Mouse (Mus musculus) kidney, adult 2 months (tissue): ENCODE data around the gene Gm33543. TPM values are rescaled to one million over a fixed set of nuclear protein-coding genes. Genes with fewer than 3 reads are reported as not detected.

Source experiments
- DNase-seq: peaks from one replicate; pipeline ENCODE4 v3.0.0; 2021
- H3K27ac ChIP-seq: fragments of 200-500 bp; 2 replicates; pipeline ENCODE4 v1.5.1; 2012; ENCODE audit warnings: low read depth, low read length, control low read depth, inconsistent platforms; ENCODE audit not compliant: insufficient read depth
- H3K27me3 ChIP-seq: fragments of 200-500 bp; replicated peaks from 2 replicates; pipeline ENCODE4 v1.6.1; 2012; ENCODE audit warnings: mild to moderate bottlenecking, moderate library complexity, low read length, inconsistent platforms; ENCODE audit not compliant: control insufficient read depth, insufficient read depth
- H3K36me3 ChIP-seq: fragments of 200-500 bp; 2 replicates; pipeline ENCODE4 v1.6.1; 2012; ENCODE audit warnings: mild to moderate bottlenecking, moderate library complexity, low read length, inconsistent platforms; ENCODE audit not compliant: control insufficient read depth, insufficient read depth
- H3K4me1 ChIP-seq: fragments of 200-500 bp; 2 replicates; pipeline ENCODE4 v1.6.1; 2011; ENCODE audit warnings: low read length; ENCODE audit not compliant: control insufficient read depth, insufficient read depth
- H3K4me3 ChIP-seq: fragments of 200-500 bp; 2 replicates; pipeline ENCODE4 v1.5.1; 2011; ENCODE audit warnings: mild to moderate bottlenecking, low read depth, low read length, control low read depth; ENCODE audit not compliant: insufficient read depth
- CTCF ChIP-seq: fragments of 200-500 bp; conservative IDR thresholded peaks from 2 replicates; pipeline ENCODE4 v1.5.1; 2011; ENCODE audit warnings: low read depth, mild to moderate bottlenecking, control low read depth, low read length, moderate library complexity, mixed read lengths; ENCODE audit not compliant: insufficient read depth, insufficient read length
- POLR2A ChIP-seq: fragments of 200-500 bp; IDR thresholded peaks from one replicate; pipeline ENCODE4 v1.6.1; 2011; ENCODE audit warnings: low read depth, low read length, control low read depth
- WGBS: fragments of 180-500 bp; shearing (Covaris S2); methylation state at CpG from one replicate; pipeline ENCODE4 v1.1.7; 2018; 5-methylcytosine and 5-hydroxymethylcytosine counted together
- polyA plus RNA-seq: library from polyadenylated mRNA; depleted of rRNA; stranded (reverse); fragments of >200 nt; gene quantifications from 2 replicates; pipeline ENCODE4 v1.2.3, GENCODE M21; 2012

Gm33543 gene
- polyA plus RNA-seq, 1 experiment: 1.9 TPM

GRCm38 (mm10) chr10:95814351-95814750, 28.4 kb downstream of the Gm33543 start:
- Histone ChIP-seq H3K27ac (no peak overlapping the region), H3K27me3 (no peaks in the 10 kb centered on the region), H3K36me3 (no peaks in the 10 kb centered on the region), H3K4me3 (no peak overlapping the region), H3K4me1 (no peaks in the 10 kb centered on the region)
- 80% methylated on average over 6 of the region's 6 CpGs for WGBS
- no peak for DNase-seq
- TF ChIP-seq POLR2A (no peak), CTCF (no peak)

- H3K27ac ChIP-seq: no peak overlapping the region
- 82% methylated on average over 4 of the region's 4 CpGs for WGBS
- H3K4me3 ChIP-seq: no peak overlapping the region
- H3K27me3 ChIP-seq: no peaks in the 10 kb centered on the region
- no peaks in the 10 kb centered on the region for H3K36me3 ChIP-seq
- DNase-seq: no peak
- no peaks in the 10 kb centered on the region for H3K4me1 ChIP-seq
- no peak for TF ChIP-seq CTCF
- no peak for TF ChIP-seq POLR2A
These were observed 30.9 kb downstream of the Gm33543 start for GRCm38 (mm10) chr10:95811869-95812268.

- Histone ChIP-seq H3K27me3 (no peaks in the 10 kb centered on the region; the same call in 1 of the 2 replicates), H3K4me1 (peaks cover 3% of the 10 kb centered on the region; the same call in 1 of the 2 replicates), H3K4me3 (no peak overlapping the region), H3K27ac (peak overlapping the region; percentile 43), H3K36me3 (no peaks in the 10 kb centered on the region)
- WGBS: 39% methylated on average over 2 of the region's 2 CpGs
- DNase-seq: no peak
- TF ChIP-seq CTCF (no peak), POLR2A (no peak)
These were observed 41.3 kb downstream of the Gm33543 start for GRCm38 (mm10) chr10:95801443-95801811.

- DNase-seq: no peak
- Histone ChIP-seq H3K4me1 (peaks cover 3% of the 10 kb centered on the region; the same call in 1 of the 2 replicates), H3K36me3 (no peaks in the 10 kb centered on the region), H3K27me3 (no peaks in the 10 kb centered on the region; the same call in 1 of the 2 replicates), H3K27ac (peak overlapping the region; percentile 43), H3K4me3 (no peak overlapping the region)
- 56% methylated on average over 7 of the region's 7 CpGs for WGBS
- TF ChIP-seq POLR2A (no peak), CTCF (no peak)
These were observed 41.9 kb downstream of the Gm33543 start for GRCm38 (mm10) chr10:95800693-95801442.

GRCm38 (mm10) chr10:95797645-95798395, 44.9 kb downstream of the Gm33543 start:
- Histone ChIP-seq H3K27ac (no peak overlapping the region), H3K4me3 (no peak overlapping the region), H3K27me3 (no peaks in the 10 kb centered on the region; the same call in 1 of the 2 replicates), H3K36me3 (no peaks in the 10 kb centered on the region), H3K4me1 (peaks cover 3% of the 10 kb centered on the region; the same call in 1 of the 2 replicates)
- no peak for TF ChIP-seq CTCF
- no peak for TF ChIP-seq POLR2A
- WGBS: 81% methylated on average over 12 of the region's 12 CpGs
- no peak for DNase-seq

GRCm38 (mm10) chr10:95795500-95795899, 47.2 kb downstream of the Gm33543 start:
- no peak for DNase-seq
- Histone ChIP-seq H3K27me3 (no peaks in the 10 kb centered on the region; the same call in 1 of the 2 replicates), H3K27ac (no peak overlapping the region), H3K4me1 (peaks cover 3% of the 10 kb centered on the region; the same call in 1 of the 2 replicates), H3K36me3 (no peaks in the 10 kb centered on the region), H3K4me3 (no peak overlapping the region)
- 80% methylated on average over 4 of the region's 4 CpGs for WGBS
- TF ChIP-seq CTCF (no peak), POLR2A (no peak)

GRCm38 (mm10) chr10:95794706-95795105, 48.0 kb downstream of the Gm33543 start:
- Histone ChIP-seq H3K36me3 (no peaks in the 10 kb centered on the region), H3K27me3 (no peaks in the 10 kb centered on the region; the same call in 1 of the 2 replicates), H3K4me1 (peaks cover 3% of the 10 kb centered on the region; the same call in 1 of the 2 replicates), H3K4me3 (no peak overlapping the region), H3K27ac (no peak overlapping the region)
- no peak for TF ChIP-seq POLR2A
- no peak for TF ChIP-seq CTCF
- no peak for DNase-seq
- WGBS: 76% methylated on average over 6 of the region's 6 CpGs
